Mouse (Mus musculus): ENCODE results near the gene Gm15114. TPM values are rescaled to one million over a fixed set of nuclear protein-coding genes. Genes with fewer than 3 reads are reported as not detected.

Gm15114 gene
- not detected in 2 replicates for polyA plus RNA-seq (2012; rRNA removed)

GRCm38 (mm10) chrX:148488649-148489048, at the start of gene Gm15114:
TSS of gene Gm15114 (plus strand) at chrX:148488949.

Other genes starting within 250 kb of the Gm15114 start
- not detected in 2 replicates for gene Gm8334, start 126.2 kb downstream of the Gm15114 start, polyA plus RNA-seq (2012; rRNA removed)
- gene Gm15127, start 174.6 kb downstream of the Gm15114 start, polyA plus RNA-seq (2012; rRNA removed): not detected in 2 replicates